Mouse (Mus musculus) CD4-positive, CD25-positive, alpha-beta regulatory T cell, adult 4 months (primary cell): ENCODE measurements around the gene Sltm. TPM values are rescaled to one million over a fixed set of nuclear protein-coding genes. Genes with fewer than 3 reads are reported as not detected.
"Not testable (repeated sequence)": the region's sequence is repeated elsewhere in the genome, so short reads cannot be mapped to it uniquely, and the experiment has no call there.

Source experiments
- ATAC-seq: one replicate; pipeline ENCODE4 v1.8.0; 2017
- polyA plus RNA-seq, 2 experiments: library from polyadenylated mRNA; unstranded; fragments of 100-300 nt; shearing (Covaris generic); gene quantifications; one replicate each; pipeline ENCODE4 v1.2.1; 2017

Sltm gene
- 10 to 100 TPM; 89.4 to 93.4 TPM for polyA plus RNA-seq

GRCm38 (mm10) chr9:70542305-70543041 lies at the start of gene Sltm:
Gene Sltm, plus strand, starts transcription at chr9:70542754.
- peak; percentile 91 for ATAC-seq

- ATAC-seq: no peak
These were observed 49.5 kb upstream of the Sltm start for GRCm38 (mm10) chr9:70493038-70493437.

- no peak for ATAC-seq
These were observed 45.6 kb upstream of the Sltm start for GRCm38 (mm10) chr9:70496990-70497389.

GRCm38 (mm10) chr9:70502284-70503014 lies 40.1 kb upstream of the Sltm start:
- ATAC-seq: no peak

GRCm38 (mm10) chr9:70503015-70503603 lies 39.4 kb upstream of the Sltm start:
- ATAC-seq: peak; percentile 38

- ATAC-seq: peak; percentile 87
These were observed 38.9 kb upstream of the Sltm start, which contains the start of gene Rnf111 for GRCm38 (mm10) chr9:70503626-70504041. Gene Rnf111, minus strand, starts transcription at chr9:70503725.

GRCm38 (mm10) chr9:70506186-70506585 lies 36.4 kb upstream of the Sltm start:
- ATAC-seq: no peak

- ATAC-seq: no peak
These were observed 35.8 kb upstream of the Sltm start for GRCm38 (mm10) chr9:70506787-70507186.

- ATAC-seq: no peak
These were observed 32.5 kb upstream of the Sltm start for GRCm38 (mm10) chr9:70509906-70510525.

GRCm38 (mm10) chr9:70510998-70511583 lies 31.5 kb upstream of the Sltm start:
- ATAC-seq: peak; percentile 43

GRCm38 (mm10) chr9:70511681-70512080 lies 30.9 kb upstream of the Sltm start:
- ATAC-seq: no peak

GRCm38 (mm10) chr9:70520651-70521050 lies 21.9 kb upstream of the Sltm start:
- ATAC-seq: no peak

- no peak for ATAC-seq
These were observed 18.7 kb upstream of the Sltm start for GRCm38 (mm10) chr9:70523813-70524212.

GRCm38 (mm10) chr9:70524366-70524765 lies 18.2 kb upstream of the Sltm start:
- no peak for ATAC-seq

- no peak for ATAC-seq
These were observed 9.2 kb upstream of the Sltm start for GRCm38 (mm10) chr9:70533328-70533727.

GRCm38 (mm10) chr9:70541584-70541983 lies 970 bp upstream of the Sltm start:
- no peak for ATAC-seq

- peak; percentile 46 for ATAC-seq
These were observed 710 bp downstream of the Sltm start for GRCm38 (mm10) chr9:70543048-70543880.

GRCm38 (mm10) chr9:70543985-70544384 lies 1.4 kb downstream of the Sltm start:
- ATAC-seq: no peak

GRCm38 (mm10) chr9:70544831-70545230 lies 2.3 kb downstream of the Sltm start:
- ATAC-seq: no peak

- not testable (repeated sequence) for ATAC-seq
These were observed 4.0 kb downstream of the Sltm start for GRCm38 (mm10) chr9:70546576-70546975.

- no peak for ATAC-seq
These were observed 5.8 kb downstream of the Sltm start for GRCm38 (mm10) chr9:70548304-70548703.

GRCm38 (mm10) chr9:70551524-70551923 lies 9.0 kb downstream of the Sltm start:
- ATAC-seq: no peak
